Mouse (Mus musculus): Measurements from ENCODE around the gene Fam229a.

- no peak for TF ChIP-seq CTCF (IDR thresholded peaks at IDR 0.05; ENCODE audit: low read depth)
- TF ChIP-seq EP300 (IDR thresholded peaks at IDR 0.05; ENCODE audit: low read depth) = no peak
Observed at GRCm38 (mm10) chr4:129496631-129497030, 5.6 kb downstream of the Fam229a start.
